Mouse (Mus musculus) small intestine, adult 2 months (tissue): Measurements from ENCODE around the gene Ndufaf3. TPM values are rescaled to one million over a fixed set of nuclear protein-coding genes. Genes with fewer than 3 reads are reported as not detected.

Source experiments
- H3K27ac ChIP-seq: fragments of 200-500 bp; 2 replicates; pipeline ENCODE4 v1.5.1; 2012; ENCODE audit warnings: low read depth, low read length, control low read depth, inconsistent platforms; ENCODE audit not compliant: insufficient read depth
- H3K27me3 ChIP-seq: fragments of 200-500 bp; 2 replicates; pipeline ENCODE4 v1.6.1; 2012; ENCODE audit warnings: mild to moderate bottlenecking, moderate library complexity, low read length, inconsistent platforms; ENCODE audit not compliant: control insufficient read depth, insufficient read depth
- H3K36me3 ChIP-seq: fragments of 200-500 bp; 2 replicates; pipeline ENCODE4 v1.6.1; 2012; ENCODE audit warnings: mild to moderate bottlenecking, low read length, control low read depth, inconsistent platforms; ENCODE audit not compliant: control insufficient read depth, insufficient read depth
- H3K4me1 ChIP-seq: fragments of 200-500 bp; 2 replicates; pipeline ENCODE4 v1.6.1; 2012; ENCODE audit warnings: low read length, inconsistent platforms, mixed read lengths; ENCODE audit not compliant: control insufficient read depth, insufficient read depth, insufficient read length
- H3K4me3 ChIP-seq: fragments of 200-500 bp; 2 replicates; pipeline ENCODE4 v1.5.1; 2012; ENCODE audit warnings: low read depth, mild to moderate bottlenecking, control low read depth, inconsistent platforms, low read length, moderate library complexity
- CTCF ChIP-seq: fragments of 200-500 bp; IDR thresholded peaks from 2 replicates; pipeline ENCODE4 v1.5.1; 2012; ENCODE audit warnings: low read depth, mild to moderate bottlenecking, control low read depth, inconsistent platforms, low read length, moderate library complexity, mixed read lengths; ENCODE audit not compliant: insufficient replicate concordance, insufficient read length; ENCODE audit errors: extremely low read depth
- POLR2A ChIP-seq: fragments of 200-500 bp; IDR thresholded peaks from 2 replicates; pipeline ENCODE4 v1.6.1; 2012; ENCODE audit warnings: low read depth, mild to moderate bottlenecking, control low read depth, inconsistent platforms, low read length, moderate library complexity
- WGBS: fragments of 180-500 bp; shearing (Covaris S2); methylation state at CpG from one replicate; pipeline ENCODE4 v1.1.7; 2018; 5-methylcytosine and 5-hydroxymethylcytosine counted together
- polyA plus RNA-seq: library from polyadenylated mRNA; depleted of rRNA; stranded (reverse); fragments of >200 nt; gene quantifications from 2 replicates; pipeline ENCODE4 v1.2.3, GENCODE M21; 2012

Gene Ndufaf3
- polyA plus RNA-seq, 1 experiment: 26.2 TPM

DNA sequence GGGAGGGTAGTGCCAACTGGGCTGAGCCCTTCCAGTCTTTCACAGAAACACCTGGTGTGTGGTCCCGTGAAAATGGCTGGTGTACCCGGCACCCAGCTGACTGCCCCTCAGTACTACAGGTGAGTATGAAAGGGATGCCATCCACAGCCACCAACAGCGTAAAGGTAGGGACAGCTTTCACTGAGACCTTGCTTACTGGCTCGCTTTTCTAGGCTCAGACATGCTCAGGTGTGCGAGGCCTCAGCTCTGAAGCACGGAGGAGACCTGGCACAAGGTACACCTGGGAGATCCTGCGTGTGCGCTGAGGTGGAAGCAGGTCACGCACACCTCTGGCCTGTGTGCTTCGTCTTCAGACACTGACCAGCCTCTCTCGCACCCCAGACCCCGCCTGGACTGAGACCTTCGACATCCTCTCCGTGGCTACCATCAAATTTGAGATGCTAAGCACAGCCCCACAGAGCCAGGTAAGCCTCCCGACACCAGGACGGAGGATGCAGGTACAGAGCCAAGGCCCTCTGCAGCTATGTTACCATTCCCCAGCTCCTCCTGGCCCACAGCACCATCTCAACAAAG is 4.3 kb upstream of the Ndufaf3 start:
- H3K4me1 ChIP-seq: peaks cover 10% of the 10 kb centered on the region
- WGBS: 92% methylated on average over 16 of the region's 16 CpGs
- H3K36me3 ChIP-seq: peaks cover 18% of the 10 kb centered on the region
- H3K4me3 ChIP-seq: no peak overlapping the region
- no peak overlapping the region for H3K27ac ChIP-seq
- TF ChIP-seq POLR2A (no peak), CTCF (no peak)
- H3K27me3 ChIP-seq: no peaks in the 10 kb centered on the region

GRCm38 (mm10) chr9:108570207-108570896 is 3.1 kb upstream of the Ndufaf3 start:
- TF ChIP-seq CTCF (peak; percentile 69; the same call in 1 of the 2 replicates), POLR2A (no peak)
- Histone ChIP-seq H3K27me3 (no peaks in the 10 kb centered on the region), H3K4me3 (peak overlapping the region; percentile 88), H3K27ac (no peak overlapping the region), H3K4me1 (peaks cover 14% of the 10 kb centered on the region), H3K36me3 (peaks cover 20% of the 10 kb centered on the region)
- WGBS: 1% methylated on average over 40 of the region's 40 CpGs

DNA sequence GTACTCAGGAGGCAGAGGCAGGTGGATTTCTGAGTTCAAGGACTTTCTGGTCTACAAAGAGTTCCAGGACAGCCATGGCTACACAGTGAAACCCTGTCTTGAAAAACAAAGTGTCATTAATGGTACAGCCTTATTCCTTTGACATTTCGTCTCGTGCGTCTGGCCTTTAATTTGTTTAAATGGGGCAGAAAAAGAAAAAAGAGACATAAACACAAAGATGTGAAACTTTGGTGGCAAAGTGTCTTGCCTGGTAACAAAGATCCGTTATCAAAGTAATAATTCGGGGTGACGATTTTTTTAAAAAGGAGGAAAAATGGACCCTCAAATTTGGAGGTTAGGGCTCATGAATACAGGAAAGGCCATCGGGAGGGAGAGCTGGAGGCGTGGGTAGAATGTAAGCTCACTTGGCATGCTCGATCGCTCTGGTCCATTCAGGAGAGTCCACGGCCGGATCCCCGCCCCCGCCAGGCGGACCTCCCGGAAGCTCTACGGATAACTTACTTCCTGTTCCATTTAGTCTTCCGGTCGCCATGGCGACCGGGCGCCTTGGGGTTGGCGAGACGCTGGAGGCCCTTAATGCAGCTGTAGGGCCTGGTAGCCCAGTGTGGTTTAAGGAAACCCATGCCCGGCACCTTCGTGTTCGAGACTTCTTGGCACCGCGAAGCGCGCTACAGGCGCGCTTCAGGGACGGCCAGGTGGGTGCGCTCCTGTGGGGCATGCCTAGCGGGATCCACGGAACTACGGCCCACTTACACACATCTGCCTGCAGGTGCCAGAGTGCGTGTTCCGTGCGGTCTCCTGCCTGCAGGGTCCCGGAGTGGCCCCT is 2.4 kb upstream of the Ndufaf3 start, which contains the start of gene Dalrd3:
Gene Dalrd3 (plus strand): TSS at position 506 of the 826 bp plus-strand sequence.
- Histone ChIP-seq H3K4me3 (peak within 1 kb of the TSS; percentile 92), H3K4me1 (peaks cover 14% of the 10 kb centered on the region), H3K27ac (peak within 1 kb of the TSS; percentile 83), H3K36me3 (peaks cover 20% of the 10 kb centered on the region), H3K27me3 (no peaks in the 10 kb centered on the region)
- 2% methylated on average over 42 of the region's 42 CpGs for WGBS
- TF ChIP-seq POLR2A (no peak; the same call in 1 of the 2 replicates), CTCF (no peak)

DNA sequence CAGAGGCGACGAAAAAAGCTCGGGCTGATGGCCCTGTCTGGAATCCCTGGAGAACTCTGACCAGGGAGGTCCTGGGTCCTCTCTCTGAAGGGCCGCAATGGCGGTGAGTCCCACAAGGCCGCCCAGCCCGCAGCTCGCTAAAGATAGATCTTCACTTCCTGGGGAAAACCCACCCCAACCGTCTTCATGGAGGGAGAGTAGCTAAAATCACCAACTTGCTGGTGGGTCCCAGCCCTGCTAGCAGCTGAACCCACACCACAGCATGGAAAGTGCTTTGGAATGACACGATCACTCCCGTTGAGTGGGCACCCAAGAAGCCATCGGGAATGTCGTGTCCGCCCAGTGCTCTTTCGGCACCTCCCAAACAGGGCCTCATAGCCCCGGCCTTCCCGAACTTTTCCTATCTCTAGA is 1.3 kb upstream of the Ndufaf3 start:
- Histone ChIP-seq H3K27me3 (no peaks in the 10 kb centered on the region), H3K4me1 (peaks cover 17% of the 10 kb centered on the region), H3K36me3 (peaks cover 22% of the 10 kb centered on the region), H3K27ac (peak overlapping the region; percentile 83), H3K4me3 (peak overlapping the region; percentile 92)
- WGBS: 19% methylated on average over 17 of the region's 17 CpGs
- TF ChIP-seq POLR2A: no peak
- TF ChIP-seq CTCF: no peak

GRCm38 (mm10) chr9:108567931-108568419 is 741 bp upstream of the Ndufaf3 start:
- peak overlapping the region; percentile 92 for H3K4me3 ChIP-seq
- H3K27ac ChIP-seq: peak overlapping the region; percentile 83
- 2% methylated on average over 18 of the region's 18 CpGs for WGBS
- H3K27me3 ChIP-seq: no peaks in the 10 kb centered on the region
- H3K36me3 ChIP-seq: peaks cover 22% of the 10 kb centered on the region
- H3K4me1 ChIP-seq: peaks cover 17% of the 10 kb centered on the region
- TF ChIP-seq CTCF (no peak), POLR2A (no peak)

GRCm38 (mm10) chr9:108565881-108566814 is 1.1 kb downstream of the Ndufaf3 start:
- Histone ChIP-seq H3K27ac (peak overlapping the region; percentile 96), H3K4me3 (peak overlapping the region; percentile 92), H3K4me1 (peaks cover 20% of the 10 kb centered on the region), H3K27me3 (no peaks in the 10 kb centered on the region), H3K36me3 (peaks cover 9% of the 10 kb centered on the region)
- WGBS: 9% methylated on average over 35 of the region's 35 CpGs
- no peak for TF ChIP-seq CTCF
- no peak for TF ChIP-seq POLR2A
